Mouse (Mus musculus): ENCODE data around the gene Rnaseh2c. TPM values are rescaled to one million over a fixed set of nuclear protein-coding genes. Genes with fewer than 3 reads are reported as not detected.

Gene Rnaseh2c
- polyA plus RNA-seq (2015; fragmentation: Nextera tagmentation; extraction: Ambion mirVana): 146 and 170 TPM in 2 replicates

GRCm38 (mm10) chr19:5601752-5602541 is at the start of gene Rnaseh2c:
TSS of gene Rnaseh2c (plus strand) at chr19:5601873.
- WGBS: under 1% methylated on average over 64 of the region's 64 CpGs
- peaks cover 42% of the 10 kb centered on the region for H3K36me3 ChIP-seq (ENCODE audit: poor library complexity, severe bottlenecking)
- H3K27ac ChIP-seq: peak within 1 kb of the TSS; percentile 87
- H3K9ac ChIP-seq: peak within 1 kb of the TSS; percentile 96
- H3K4me2 ChIP-seq: peak within 1 kb of the TSS; percentile 92
- H3K4me3 ChIP-seq: peak within 1 kb of the TSS; percentile 89
- peak; percentile 93 for ATAC-seq
- H3K9me3 ChIP-seq (replicated peaks): no peaks in the 10 kb centered on the region
- H3K27me3 ChIP-seq: no peaks in the 10 kb centered on the region
- peaks cover 23% of the 10 kb centered on the region for H3K4me1 ChIP-seq

- Histone ChIP-seq H3K4me2 (no peak overlapping the region), H3K27me3 (peaks cover 43% of the 10 kb centered on the region), H3K4me3 (no peak overlapping the region), H3K27ac (no peak overlapping the region), H3K9ac (no peak overlapping the region; the same call in 1 of the 2 replicates), H3K36me3 (ENCODE audit: poor library complexity, severe bottlenecking) (no peaks in the 10 kb centered on the region), H3K9me3 (replicated peaks) (no peaks in the 10 kb centered on the region), H3K4me1 (no peaks in the 10 kb centered on the region)
- ATAC-seq: no peak
- WGBS: 46% methylated on average over 8 of the region's 8 CpGs
Observed at GRCm38 (mm10) chr19:5553802-5554201, 47.9 kb upstream of the Rnaseh2c start.

- H3K9ac ChIP-seq: no peak overlapping the region
- no peak for ATAC-seq
- no peaks in the 10 kb centered on the region for H3K4me1 ChIP-seq
- H3K27me3 ChIP-seq: peaks cover 47% of the 10 kb centered on the region
- no peak overlapping the region for H3K4me2 ChIP-seq
- no peaks in the 10 kb centered on the region for H3K36me3 ChIP-seq (ENCODE audit: poor library complexity, severe bottlenecking)
- WGBS: 77% methylated on average over 14 of the region's 14 CpGs
- H3K9me3 ChIP-seq (replicated peaks): no peaks in the 10 kb centered on the region
- H3K27ac ChIP-seq: no peak overlapping the region
- H3K4me3 ChIP-seq: no peak overlapping the region
Observed at GRCm38 (mm10) chr19:5554212-5554611, 47.5 kb upstream of the Rnaseh2c start.

GRCm38 (mm10) chr19:5558169-5558568 is 43.5 kb upstream of the Rnaseh2c start:
- Histone ChIP-seq H3K36me3 (ENCODE audit: poor library complexity, severe bottlenecking) (no peaks in the 10 kb centered on the region), H3K9me3 (replicated peaks) (no peaks in the 10 kb centered on the region), H3K4me1 (peaks cover 14% of the 10 kb centered on the region), H3K4me3 (no peak overlapping the region), H3K4me2 (no peak overlapping the region), H3K27me3 (peaks cover 87% of the 10 kb centered on the region), H3K9ac (no peak overlapping the region), H3K27ac (no peak overlapping the region)
- ATAC-seq: no peak
- 50% methylated on average over 7 of the region's 7 CpGs for WGBS

- 63% methylated on average over 8 of the region's 8 CpGs for WGBS
- H3K4me2 ChIP-seq: no peak overlapping the region
- no peaks in the 10 kb centered on the region for H3K36me3 ChIP-seq (ENCODE audit: poor library complexity, severe bottlenecking)
- no peak overlapping the region for H3K9ac ChIP-seq
- peaks cover 14% of the 10 kb centered on the region for H3K4me1 ChIP-seq
- H3K9me3 ChIP-seq (replicated peaks): no peaks in the 10 kb centered on the region
- ATAC-seq: no peak
- H3K27ac ChIP-seq: no peak overlapping the region
- 0 out of 2 replicates have a peak overlapping the region, but pooled peaks have one; percentile 4 for H3K4me3 ChIP-seq
- peaks cover 93% of the 10 kb centered on the region for H3K27me3 ChIP-seq
Observed at GRCm38 (mm10) chr19:5558770-5559169, 42.9 kb upstream of the Rnaseh2c start.

GRCm38 (mm10) chr19:5559229-5559628 is 42.4 kb upstream of the Rnaseh2c start:
- Histone ChIP-seq H3K27me3 (peaks cover 93% of the 10 kb centered on the region), H3K9me3 (replicated peaks) (no peaks in the 10 kb centered on the region), H3K36me3 (ENCODE audit: poor library complexity, severe bottlenecking) (no peaks in the 10 kb centered on the region), H3K4me1 (peaks cover 14% of the 10 kb centered on the region), H3K4me3 (0 out of 2 replicates have a peak overlapping the region, but pooled peaks have one; percentile 4), H3K27ac (no peak overlapping the region), H3K4me2 (no peak overlapping the region), H3K9ac (no peak overlapping the region)
- no peak for ATAC-seq
- 17% methylated on average over 7 of the region's 8 CpGs for WGBS

- Histone ChIP-seq H3K4me3 (peak overlapping the region; percentile 35), H3K9ac (peak overlapping the region; percentile 45; the same call in 1 of the 2 replicates), H3K27me3 (peaks cover 94% of the 10 kb centered on the region), H3K9me3 (replicated peaks) (no peaks in the 10 kb centered on the region), H3K36me3 (ENCODE audit: poor library complexity, severe bottlenecking) (no peaks in the 10 kb centered on the region), H3K27ac (no peak overlapping the region), H3K4me1 (peaks cover 14% of the 10 kb centered on the region), H3K4me2 (peak overlapping the region; percentile 58)
- ATAC-seq: no peak
- under 1% methylated on average over 69 of the region's 69 CpGs for WGBS
Observed at GRCm38 (mm10) chr19:5559631-5560456, 41.8 kb upstream of the Rnaseh2c start.

- H3K9ac ChIP-seq: peak within 1 kb of the TSS; percentile 45; the same call in 1 of the 2 replicates
- H3K4me1 ChIP-seq: peaks cover 14% of the 10 kb centered on the region
- ATAC-seq: no peak
- H3K27me3 ChIP-seq: peaks cover 94% of the 10 kb centered on the region
- WGBS: 1% methylated on average over 57 of the region's 57 CpGs
- no peak within 1 kb of the TSS for H3K27ac ChIP-seq
- no peaks in the 10 kb centered on the region for H3K9me3 ChIP-seq (replicated peaks)
- H3K4me3 ChIP-seq: peak within 1 kb of the TSS; percentile 35
- H3K36me3 ChIP-seq (ENCODE audit: poor library complexity, severe bottlenecking): no peaks in the 10 kb centered on the region
- peak within 1 kb of the TSS; percentile 58 for H3K4me2 ChIP-seq
Observed at GRCm38 (mm10) chr19:5560457-5561041, 41.1 kb upstream of the Rnaseh2c start, which contains the start of gene Ovol1. TSS of gene Ovol1 (minus strand) at chr19:5560646.

GRCm38 (mm10) chr19:5561252-5561790 is 40.4 kb upstream of the Rnaseh2c start:
- H3K27me3 ChIP-seq: peaks cover 94% of the 10 kb centered on the region
- no peaks in the 10 kb centered on the region for H3K9me3 ChIP-seq (replicated peaks)
- peaks cover 14% of the 10 kb centered on the region for H3K4me1 ChIP-seq
- 17% methylated on average over 10 of the region's 10 CpGs for WGBS
- no peak overlapping the region for H3K4me3 ChIP-seq
- ATAC-seq: no peak
- H3K27ac ChIP-seq: no peak overlapping the region
- H3K36me3 ChIP-seq (ENCODE audit: poor library complexity, severe bottlenecking): no peaks in the 10 kb centered on the region
- H3K9ac ChIP-seq: no peak overlapping the region
- H3K4me2 ChIP-seq: peak overlapping the region; percentile 58; the same call in 1 of the 2 replicates

- no peak for ATAC-seq
- H3K27ac ChIP-seq: no peak overlapping the region
- H3K27me3 ChIP-seq: peaks cover 94% of the 10 kb centered on the region
- H3K9ac ChIP-seq: no peak overlapping the region
- H3K4me2 ChIP-seq: no peak overlapping the region
- peaks cover 16% of the 10 kb centered on the region for H3K4me1 ChIP-seq
- WGBS: 68% methylated on average over 3 of the region's 3 CpGs
- no peaks in the 10 kb centered on the region for H3K9me3 ChIP-seq (replicated peaks)
- no peaks in the 10 kb centered on the region for H3K36me3 ChIP-seq (ENCODE audit: poor library complexity, severe bottlenecking)
- H3K4me3 ChIP-seq: no peak overlapping the region
Observed at GRCm38 (mm10) chr19:5561886-5562285, 39.8 kb upstream of the Rnaseh2c start.

GRCm38 (mm10) chr19:5562776-5563175 is 38.9 kb upstream of the Rnaseh2c start:
- WGBS: 90% methylated on average over 10 of the region's 10 CpGs

More at GRCm38 (mm10) chr19:5562776-5563175, 38.9 kb upstream of the Rnaseh2c start:
- Histone ChIP-seq H3K9me3 (replicated peaks) (no peaks in the 10 kb centered on the region), H3K9ac (no peak overlapping the region), H3K4me2 (no peak overlapping the region), H3K36me3 (ENCODE audit: poor library complexity, severe bottlenecking) (no peaks in the 10 kb centered on the region), H3K4me1 (peaks cover 21% of the 10 kb centered on the region), H3K4me3 (no peak overlapping the region), H3K27me3 (peaks cover 86% of the 10 kb centered on the region), H3K27ac (no peak overlapping the region)
- no peak for ATAC-seq
